Mouse (Mus musculus) lung, adult 2 months (tissue): ENCODE data around the gene Mmp19. TPM values are rescaled to one million over a fixed set of nuclear protein-coding genes. Genes with fewer than 3 reads are reported as not detected.

Experiments
- DNase-seq: peaks from one replicate; pipeline ENCODE4 v3.0.0; 2022
- H3K4me1 ChIP-seq: fragments of 200-500 bp; 2 replicates; pipeline ENCODE4 v1.6.1; 2011; ENCODE audit warnings: low read length; ENCODE audit not compliant: control insufficient read depth, insufficient read depth
- H3K4me3 ChIP-seq: fragments of 200-500 bp; replicated peaks from 2 replicates; pipeline ENCODE3; 2011; ENCODE audit warnings: low read depth, mild to moderate bottlenecking, control low read depth, low read length; ENCODE audit errors: extremely low read depth
- CTCF ChIP-seq: fragments of 200-500 bp; IDR thresholded peaks from 2 replicates; pipeline ENCODE4 v1.5.1; 2011; ENCODE audit warnings: mild to moderate bottlenecking, low read length, control low read depth; ENCODE audit not compliant: insufficient read depth
- POLR2A ChIP-seq: fragments of 200-500 bp; IDR thresholded peaks from 2 replicates; pipeline ENCODE4 v1.6.1; 2011; ENCODE audit warnings: low read depth, mild to moderate bottlenecking, control low read depth, low read length, borderline replicate concordance; ENCODE audit errors: extremely low read depth
- WGBS: fragments of 180-500 bp; shearing (Covaris S2); methylation state at CpG from one replicate; pipeline ENCODE4 v1.1.7; 2018; 5-methylcytosine and 5-hydroxymethylcytosine counted together
- polyA plus RNA-seq: library from polyadenylated mRNA; depleted of rRNA; stranded (reverse); fragments of >200 nt; gene quantifications from 2 replicates; pipeline ENCODE4 v1.2.3, GENCODE M21; 2012

Gene Mmp19
- polyA plus RNA-seq, 1 experiment = 10.3 TPM

DNA sequence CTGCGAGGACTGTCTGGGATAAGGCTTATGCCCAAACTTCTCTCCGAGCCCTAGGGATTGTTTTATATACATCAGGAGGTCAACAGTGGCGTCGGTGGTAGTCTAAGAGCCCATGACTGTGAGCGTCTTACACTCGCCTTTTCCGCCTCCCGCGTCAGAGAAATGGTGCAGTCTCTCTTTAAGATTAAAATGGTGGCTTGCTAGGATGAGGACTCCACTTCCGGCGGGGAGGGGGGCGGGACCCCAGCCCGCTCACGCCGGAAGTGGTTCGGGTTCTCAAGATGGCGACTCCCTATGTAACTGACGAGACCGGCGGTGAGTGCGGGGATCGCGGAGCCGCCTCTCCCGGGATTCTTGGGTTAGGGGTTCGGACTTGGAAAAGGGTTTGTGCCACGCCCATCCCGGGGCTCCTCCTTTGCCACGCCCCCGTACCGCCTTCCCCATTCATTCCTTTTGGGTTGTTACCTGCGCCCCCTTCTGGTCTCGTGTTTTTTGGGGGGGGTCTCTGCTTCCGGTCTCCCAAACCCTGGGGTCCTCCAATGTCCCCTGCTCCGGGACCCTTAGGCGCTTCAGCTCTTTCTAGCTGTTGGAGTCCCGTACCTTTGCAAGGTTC lies 42.4 kb upstream of the Mmp19 start:
- DNase-seq = peak; percentile 76
- peak overlapping the region; percentile 88 for H3K4me3 ChIP-seq
- peaks cover 17% of the 10 kb centered on the region for H3K4me1 ChIP-seq
- whole genome bisulfite sequencing = under 1% methylated on average over 37 of the region's 37 CpGs
- TF ChIP-seq POLR2A (peak; percentile 54; the same call in 1 of the 2 replicates), CTCF (0 out of 2 replicates have a peak, but pooled peaks have one; percentile 8)

DNA sequence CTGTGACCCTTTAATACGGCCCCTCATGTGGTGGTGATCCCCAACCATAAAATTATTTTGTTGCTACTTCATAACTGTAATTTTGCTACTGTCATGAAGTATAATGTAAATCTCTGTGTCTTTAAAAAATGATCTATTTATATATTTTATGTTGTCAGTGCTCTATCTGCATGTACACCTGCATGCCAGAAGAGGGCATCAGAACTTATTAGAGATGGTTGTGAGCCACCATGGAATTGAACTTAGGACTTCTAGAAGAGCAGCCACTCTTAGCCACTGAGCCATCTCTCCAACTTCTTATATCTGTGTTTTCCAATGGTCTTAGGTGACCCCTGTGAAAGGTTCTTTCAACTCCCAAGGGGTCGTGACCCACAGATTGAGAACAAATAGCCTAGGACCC lies 17.8 kb upstream of the Mmp19 start:
- TF ChIP-seq CTCF = no peak
- no peak for TF ChIP-seq POLR2A
- WGBS = 79% methylated on average over 2 of the region's 2 CpGs
- DNase-seq = no peak
- no peak overlapping the region for H3K4me3 ChIP-seq
- H3K4me1 ChIP-seq = no peaks in the 10 kb centered on the region

GRCm38 (mm10) chr10:128773685-128774084 lies 17.0 kb upstream of the Mmp19 start:
- Histone ChIP-seq H3K4me3 (no peak overlapping the region), H3K4me1 (no peaks in the 10 kb centered on the region)
- DNase-seq = no peak
- WGBS = 18% methylated on average over 5 of the region's 5 CpGs
- no peak for TF ChIP-seq POLR2A
- no peak for TF ChIP-seq CTCF

- no peak for DNase-seq
- TF ChIP-seq POLR2A (no peak), CTCF (no peak)
- Histone ChIP-seq H3K4me3 (no peak overlapping the region), H3K4me1 (no peaks in the 10 kb centered on the region)
- 89% methylated on average over 2 of the region's 2 CpGs for WGBS
These were observed 12.3 kb upstream of the Mmp19 start for GRCm38 (mm10) chr10:128778441-128778840.

- TF ChIP-seq CTCF = no peak
- TF ChIP-seq POLR2A = peak; percentile 58; the same call in 1 of the 2 replicates
- no peaks in the 10 kb centered on the region for H3K4me1 ChIP-seq
- DNase-seq = peak; percentile 62
- 8% methylated on average over 8 of the region's 8 CpGs for WGBS
- H3K4me3 ChIP-seq = no peak overlapping the region
These were observed 11.5 kb upstream of the Mmp19 start for GRCm38 (mm10) chr10:128779011-128779795.

DNA sequence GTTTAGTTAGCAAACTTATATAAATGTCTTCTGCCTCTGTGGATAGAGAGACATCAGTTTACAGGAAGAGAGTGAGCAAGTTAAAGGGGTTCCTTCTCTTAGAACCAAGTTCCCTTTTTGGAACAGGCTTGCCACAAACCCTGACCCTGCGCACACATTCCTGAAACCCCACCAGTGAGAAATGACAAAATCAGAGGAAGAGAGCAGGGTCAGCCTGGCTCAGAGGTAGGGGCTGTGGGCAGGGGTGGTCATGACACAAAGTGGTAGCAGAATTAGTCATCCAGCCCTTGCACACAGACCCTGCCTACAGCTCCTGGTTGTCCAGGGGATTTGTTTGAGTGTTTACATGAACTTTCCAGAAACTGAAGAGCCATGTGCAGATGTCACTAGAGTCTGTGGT lies 10.5 kb upstream of the Mmp19 start:
- H3K4me1 ChIP-seq = no peaks in the 10 kb centered on the region
- TF ChIP-seq CTCF (no peak), POLR2A (no peak)
- no peak overlapping the region for H3K4me3 ChIP-seq
- DNase-seq = no peak
- WGBS = 74% methylated on average over 1 of the region's 1 CpGs

DNA sequence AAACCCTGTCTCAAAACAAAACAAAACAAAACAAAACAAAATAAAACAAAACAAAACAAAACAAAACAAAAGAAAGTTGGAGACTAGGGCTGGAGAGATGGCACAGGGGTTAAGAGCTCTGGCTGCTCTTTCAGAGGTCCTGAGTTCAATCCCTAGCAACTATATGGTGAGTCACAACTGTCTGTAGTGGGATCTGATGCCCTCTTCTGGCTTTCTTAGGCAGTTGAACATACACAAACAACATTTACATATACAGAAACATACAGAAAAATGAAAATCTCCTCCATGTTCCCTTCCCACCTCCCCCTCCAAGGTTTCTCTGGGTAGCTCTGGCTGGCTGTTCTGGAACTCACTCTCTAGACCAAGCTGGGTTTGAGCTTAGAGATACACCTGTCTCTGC lies 1.3 kb downstream of the Mmp19 start:
- Histone ChIP-seq H3K4me3 (no peak overlapping the region), H3K4me1 (no peaks in the 10 kb centered on the region)
- TF ChIP-seq POLR2A = no peak
- TF ChIP-seq CTCF = no peak
- no peak for DNase-seq

DNA sequence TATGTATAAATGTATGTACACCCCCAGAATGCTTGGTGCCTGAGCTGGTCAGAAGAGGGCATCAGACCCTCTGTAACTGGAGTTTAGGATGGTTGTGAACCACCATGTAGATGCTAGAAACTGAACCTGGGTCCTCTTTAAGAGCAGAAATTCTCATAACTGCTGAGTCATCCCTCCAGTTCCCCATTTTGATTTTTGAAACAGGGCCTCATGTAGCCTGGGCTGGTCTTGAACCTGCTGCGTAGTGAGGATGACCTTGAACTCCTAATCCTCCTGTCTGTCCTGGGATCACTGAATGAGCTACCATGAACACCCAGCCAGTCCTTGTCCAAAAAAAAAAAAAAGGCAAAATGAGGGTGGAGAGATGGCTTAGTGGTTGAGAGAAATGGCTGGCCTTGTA lies 2.5 kb downstream of the Mmp19 start:
- WGBS = 95% methylated on average over 1 of the region's 1 CpGs
- Histone ChIP-seq H3K4me3 (no peak overlapping the region), H3K4me1 (no peaks in the 10 kb centered on the region)
- no peak for DNase-seq
- TF ChIP-seq CTCF = no peak
- TF ChIP-seq POLR2A = no peak

DNA sequence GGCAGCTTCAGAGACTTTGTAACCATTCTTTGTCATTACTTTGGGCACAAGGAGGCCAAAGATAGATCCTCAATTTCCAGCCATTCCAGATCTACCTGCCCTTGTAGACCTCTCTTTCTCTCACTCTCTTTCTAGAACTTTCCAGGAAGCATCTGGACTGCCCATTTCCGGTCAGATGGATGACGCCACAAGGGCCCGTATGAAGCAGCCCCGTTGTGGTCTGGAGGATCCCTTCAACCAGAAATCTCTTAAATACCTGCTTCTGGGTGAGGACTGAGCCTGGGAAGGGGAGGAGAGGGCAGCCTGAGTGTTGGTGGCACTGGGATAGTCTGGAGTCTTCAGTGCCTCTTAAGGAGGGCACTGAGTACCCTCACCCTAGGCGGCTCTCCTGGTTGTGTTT lies 3.7 kb downstream of the Mmp19 start:
- 68% methylated on average over 5 of the region's 5 CpGs for WGBS
- no peak for DNase-seq
- Histone ChIP-seq H3K4me1 (no peaks in the 10 kb centered on the region), H3K4me3 (no peak overlapping the region)
- TF ChIP-seq CTCF (no peak), POLR2A (no peak)

- TF ChIP-seq CTCF = no peak
- no peak for TF ChIP-seq POLR2A
- Histone ChIP-seq H3K4me1 (no peaks in the 10 kb centered on the region), H3K4me3 (no peak overlapping the region)
- WGBS = 88% methylated on average over 3 of the region's 3 CpGs
- no peak for DNase-seq
These were observed 4.9 kb downstream of the Mmp19 start for GRCm38 (mm10) chr10:128795581-128795980.
